Mouse (Mus musculus) erythroblast, embryonic 14.5 days (primary cell): ENCODE results near the gene Dynlt1f.
"Not testable (repeated sequence)": the region's sequence is repeated elsewhere in the genome, so short reads cannot be mapped to it uniquely, and the experiment has no call there.

Experiments
- GATA1 ChIP-seq: IDR thresholded peaks from 2 replicates; pipeline ENCODE4 v1.6.1; 2012; ENCODE audit warnings: low read length, inconsistent platforms, mixed read lengths
- TAL1 ChIP-seq: IDR thresholded peaks from 3 replicates; pipeline ENCODE4 v1.6.1; 2012; ENCODE audit warnings: low read length, inconsistent platforms, mixed read lengths

DNA sequence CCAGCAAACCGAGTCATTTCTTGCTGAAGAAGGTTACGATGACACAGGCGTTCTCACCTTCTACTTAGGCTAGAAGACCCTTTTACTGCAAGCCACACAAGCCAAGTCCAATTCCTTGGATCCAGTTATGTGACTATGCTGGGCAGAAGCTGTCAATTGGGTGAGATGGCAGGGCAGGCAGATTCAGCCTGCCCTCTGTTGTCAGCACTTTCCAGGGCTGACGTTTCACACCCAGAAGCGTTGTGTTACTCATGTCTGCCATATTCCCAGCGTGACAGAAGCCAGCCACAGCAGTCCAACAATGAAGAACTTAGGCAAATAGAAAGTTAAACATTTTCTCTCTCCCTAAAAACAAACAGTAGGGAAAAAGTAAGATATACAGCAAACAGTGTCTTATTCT, 35.7 kb downstream of the Dynlt1f start:
- TF ChIP-seq GATA1, TAL1: not testable (repeated sequence)
